Mouse (Mus musculus) CH12.LX (cell line): ENCODE results near the gene Usp46. TPM values are rescaled to one million over a fixed set of nuclear protein-coding genes. Genes with fewer than 3 reads are reported as not detected.

Experiments used
- DNase-seq: peaks from one replicate; pipeline ENCODE4 v3.0.0-alpha.2; 2013; ENCODE audit errors: extremely low read depth
- H3K27ac ChIP-seq: 2 replicates; pipeline ENCODE4 v1.5.1; 2012; ENCODE audit warnings: low read depth, mild to moderate bottlenecking, control low read depth, moderate library complexity; ENCODE audit not compliant: insufficient read depth
- H3K27me3 ChIP-seq: replicated peaks from 2 replicates; pipeline ENCODE3; 2012; ENCODE audit warnings: inconsistent platforms
- H3K36me3 ChIP-seq, 2 experiments: replicated peaks in 1 of 2; 2 replicates each; pipeline versions ENCODE3 to v1.6.1; 2012; ENCODE audit warnings: inconsistent platforms in 1 of 2, low read length in 1 of 2, mild to moderate bottlenecking in 1 of 2, mixed read lengths in 1 of 2, moderate library complexity in 1 of 2; ENCODE audit not compliant: control insufficient read depth in 1 of 2, insufficient read depth in 1 of 2
- H3K4me1 ChIP-seq, 2 experiments: 2 replicates each; pipeline ENCODE4 v1.6.1; 2012; ENCODE audit warnings: inconsistent platforms in 1 of 2, moderate library complexity in 1 of 2; ENCODE audit not compliant: insufficient read depth in 2 of 2, control insufficient read depth in 1 of 2
- H3K4me2 ChIP-seq: 2 replicates; pipeline ENCODE4 v1.6.1; 2012; ENCODE audit warnings: low read depth, mild to moderate bottlenecking, control low read depth; ENCODE audit not compliant: poor library complexity, insufficient read depth, severe bottlenecking
- H3K4me3 ChIP-seq, 3 experiments: fragments of 150-350 bp in 1 of 3; sonication (generic) in 1 of 3; replicated peaks in 1 of 3; 2 replicates each; pipeline versions ENCODE3 to v1.5.1; 2011 to 2012; ENCODE audit warnings: low read depth in 2 of 3, low read length in 2 of 3, mild to moderate bottlenecking in 2 of 3, moderate library complexity in 2 of 3, control low read depth in 1 of 3, improper control_type of control experiment in 1 of 3, inconsistent platforms in 1 of 3, mixed read lengths in 1 of 3; ENCODE audit not compliant: poor library complexity in 1 of 3
- H3K79me2 ChIP-seq: replicated peaks from 2 replicates; pipeline ENCODE4 v1.6.1; 2012; ENCODE audit warnings: mild to moderate bottlenecking, moderate library complexity; ENCODE audit not compliant: control insufficient read depth, poor library complexity, insufficient read depth, severe bottlenecking; ENCODE audit errors: extremely low read depth
- H3K9ac ChIP-seq: 2 replicates; pipeline ENCODE4 v1.6.1; 2012; ENCODE audit warnings: low read depth, mild to moderate bottlenecking, control low read depth, moderate library complexity; ENCODE audit not compliant: insufficient read depth
- H3K9me3 ChIP-seq: replicated peaks from 2 replicates; pipeline ENCODE3; 2012; ENCODE audit warnings: low read length, inconsistent platforms, mixed read lengths
- CHD2 ChIP-seq: IDR thresholded peaks from 2 replicates; pipeline ENCODE4 v1.6.1; 2011; ENCODE audit warnings: low read length, improper control_type of control experiment
- KAT2A ChIP-seq: IDR thresholded peaks from 2 replicates; pipeline ENCODE4 v1.6.1; 2012; ENCODE audit warnings: low read length, improper control_type of control experiment, inconsistent platforms; ENCODE audit not compliant: insufficient replicate concordance
- POLR2A ChIP-seq: IDR thresholded peaks from 2 replicates; pipeline ENCODE4 v1.6.1; 2011; ENCODE audit warnings: low read depth, mild to moderate bottlenecking, improper control_type of control experiment, low read length
- POLR2AphosphoS2 ChIP-seq: IDR thresholded peaks from 2 replicates; pipeline ENCODE4 v1.6.1; 2011; ENCODE audit warnings: low read depth, low read length, improper control_type of control experiment
- SMC3 ChIP-seq: IDR thresholded peaks from 2 replicates; pipeline ENCODE4 v1.6.1; 2011; ENCODE audit warnings: low read depth, low read length, improper control_type of control experiment
- TBP ChIP-seq: conservative IDR thresholded peaks from 2 replicates; pipeline ENCODE4 v1.6.1; 2011; ENCODE audit warnings: low read depth, low read length, improper control_type of control experiment
- dilution Hi-C: fragments of 300-500 bp; cut with MboI; formaldehyde crosslinking; loops from 2 replicates; pipeline ENCODE4 v1.14.3; 2020; ENCODE audit warnings: low sequenced_read_pairs; ENCODE audit not compliant: extremely low pct_unique_long_range_greater_than_20kb, extremely low pct_ligation_motif_present
- in situ Hi-C: fragments of 300-500 bp; cut with MboI; formaldehyde crosslinking; loops from 3 replicates; pipeline ENCODE4 v1.14.3; 2019; ENCODE audit warnings: low sequenced_read_pairs, low pct_ligation_motif_present, low pct_unique_long_range_greater_than_20kb, mixed read lengths
- polyA plus RNA-seq: library from polyadenylated mRNA; unstranded; fragments of >175 nt; gene quantifications from 2 replicates; pipeline ENCODE4 v1.2.1, GENCODE M21; 2012; ENCODE audit warnings: low read depth; ENCODE audit not compliant: insufficient read length
- total RNA-seq, 2 experiments: library from RNA; depleted of rRNA; stranded (reverse); fragments of 300-350 nt in 1 of 2; fragments of >200 nt in 1 of 2; gene quantifications; 2 replicates each; pipeline ENCODE4 v1.2.3; 2012 to 2014

The Usp46 gene
- total and polyA plus RNA-seq, 3 experiments = 5.1 to 16.3 (median 15.6) TPM

DNA sequence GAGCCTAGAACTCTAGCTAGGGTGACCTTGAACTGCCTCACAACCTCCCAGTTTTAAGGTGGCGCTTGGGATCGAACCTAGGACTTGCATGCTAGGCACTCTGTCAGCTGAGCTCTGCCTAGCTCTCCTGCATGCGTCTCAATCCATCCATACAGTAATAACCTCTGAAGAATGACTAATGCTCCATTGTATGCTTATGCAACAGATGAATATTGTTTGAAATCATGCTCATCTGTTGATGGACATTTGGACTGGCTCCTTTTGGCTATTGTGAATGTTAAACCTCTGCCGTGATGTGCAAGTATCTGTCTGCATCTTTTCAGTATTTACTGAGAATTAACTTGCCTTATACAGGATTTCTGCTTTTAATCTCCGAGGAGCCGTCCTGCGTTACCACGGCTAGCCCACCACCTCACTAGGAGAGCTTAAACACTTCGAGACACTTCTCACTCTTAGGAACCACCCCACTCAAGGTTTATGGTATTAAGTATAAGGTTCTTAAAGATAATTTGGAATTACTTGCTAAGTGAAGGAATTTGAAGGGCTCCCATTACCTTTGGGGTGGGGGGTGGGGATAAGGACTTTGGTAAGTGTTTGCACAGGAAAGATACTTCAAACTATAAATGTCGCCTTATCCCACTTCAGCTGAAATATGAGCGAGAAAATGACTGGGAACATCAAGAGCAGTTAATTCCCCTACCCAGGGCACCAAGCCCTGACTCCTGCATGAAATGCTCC lies 29.1 kb upstream of the Usp46 start:
- Histone ChIP-seq H3K9ac (no peak overlapping the region), H3K79me2 (peaks cover 17% of the 10 kb centered on the region), H3K36me3 (peaks cover 3 to 52% of the 10 kb centered on the region in 2 experiments), H3K27ac (no peak overlapping the region), H3K4me3 (no peak overlapping the region), H3K27me3 (no peaks in the 10 kb centered on the region), H3K4me2 (no peak overlapping the region), H3K4me1 (peaks cover 0 to 29% of the 10 kb centered on the region in 2 experiments; a peak in 2 of 4 replicates), H3K9me3 (no peaks in the 10 kb centered on the region)
- dilution Hi-C loops (no loop called here), in situ Hi-C loops (no loop called here)
- DNase-seq = peak; percentile 10
- no peak for TF ChIP-seq KAT2A
- peak; percentile 46; the same call in 1 of the 2 replicates for TF ChIP-seq POLR2AphosphoS2
- TF ChIP-seq SMC3 = no peak
- peak; percentile 3; the same call in 1 of the 2 replicates for TF ChIP-seq POLR2A

- H3K9ac ChIP-seq = no peak overlapping the region
- no peak overlapping the region for H3K27ac ChIP-seq
- H3K36me3 ChIP-seq = peaks cover 3 to 51% of the 10 kb centered on the region in 2 experiments
- no peak overlapping the region for H3K4me2 ChIP-seq
- peaks cover 0 to 30% of the 10 kb centered on the region in 2 experiments; a peak in 2 of 4 replicates for H3K4me1 ChIP-seq
- peaks cover 17% of the 10 kb centered on the region for H3K79me2 ChIP-seq
- H3K9me3 ChIP-seq = no peaks in the 10 kb centered on the region
- dilution Hi-C loops = no loop called here
- TF ChIP-seq SMC3 (no peak; the same call in 1 of the 2 replicates), POLR2A (peak; percentile 32; the same call in 1 of the 2 replicates), CHD2 (peak; percentile 29; the same call in 1 of the 2 replicates)
- peak; percentile 18 for DNase-seq
- in situ Hi-C loops = no loop called here
- H3K4me3 ChIP-seq = no peak overlapping the region
- H3K27me3 ChIP-seq = no peaks in the 10 kb centered on the region
Measured at GRCm38 (mm10) chr5:74096060-74096459, 27.8 kb upstream of the Usp46 start.

DNA sequence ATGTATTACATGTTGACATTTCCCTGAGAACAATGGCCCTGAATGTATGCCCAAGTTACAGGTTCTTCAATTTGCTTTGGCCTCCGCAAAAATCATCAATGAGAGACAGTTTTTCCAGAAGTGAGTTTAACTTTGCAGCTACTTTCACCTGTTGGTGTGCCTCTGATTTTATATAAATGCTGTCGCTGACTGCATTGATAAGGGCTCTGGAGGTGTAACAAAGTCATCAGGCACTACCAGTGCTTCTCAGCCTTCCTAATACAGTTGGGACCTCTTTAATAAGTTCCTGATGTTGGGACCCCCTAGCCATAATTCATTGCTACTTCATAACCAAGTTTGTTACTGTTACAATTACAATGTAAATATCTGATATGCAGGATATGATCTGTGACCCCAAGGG lies 27.4 kb upstream of the Usp46 start:
- Histone ChIP-seq H3K9me3 (no peaks in the 10 kb centered on the region), H3K4me2 (no peak overlapping the region), H3K27ac (no peak overlapping the region), H3K27me3 (no peaks in the 10 kb centered on the region), H3K36me3 (peaks cover 3 to 48% of the 10 kb centered on the region in 2 experiments), H3K4me3 (no peak overlapping the region), H3K4me1 (peaks cover 0 to 30% of the 10 kb centered on the region in 2 experiments; a peak in 2 of 4 replicates), H3K9ac (no peak overlapping the region), H3K79me2 (peaks cover 17% of the 10 kb centered on the region)
- in situ Hi-C loops (no loop called here), dilution Hi-C loops (no loop called here)
- DNase-seq = peak; percentile 4
- TF ChIP-seq TBP = no peak
- peak; percentile 30; the same call in 1 of the 2 replicates for TF ChIP-seq POLR2AphosphoS2
